Mouse (Mus musculus) heart, postnatal 0 days (tissue): ENCODE data around the gene Fgfr2. TPM values are rescaled to one million over a fixed set of nuclear protein-coding genes. Genes with fewer than 3 reads are reported as not detected.

Source experiments
- ATAC-seq: fragments of 200-750 bp; cut with Nextera tagmentation; 2 replicates; pipeline ENCODE4 v1.8.0; 2017; ENCODE audit warnings: low read depth, moderate number of reproducible peaks, moderate library complexity; ENCODE audit not compliant: insufficient read depth
- DNase-seq: peaks from one replicate; pipeline ENCODE4 v3.0.0-alpha.2; 2016; ENCODE audit warnings: low spot score
- H3K27ac ChIP-seq: fragments of 300-500 bp; sonication (generic); 2 replicates; pipeline ENCODE4 v1.5.1; 2014; ENCODE audit warnings: low read depth, mild to moderate bottlenecking
- H3K27me3 ChIP-seq: fragments of 300-500 bp; sonication (generic); 2 replicates; pipeline ENCODE4 v1.6.1; 2014; ENCODE audit warnings: low read length, mixed read lengths; ENCODE audit not compliant: control insufficient read depth, insufficient read depth
- H3K36me3 ChIP-seq: fragments of 300-500 bp; sonication (generic); replicated peaks from 2 replicates; pipeline ENCODE4 v1.6.1; 2014; ENCODE audit warnings: low read length, mixed read lengths; ENCODE audit not compliant: control insufficient read depth, insufficient read depth
- H3K4me1 ChIP-seq: fragments of 300-500 bp; sonication (generic); 2 replicates; pipeline ENCODE4 v1.6.1; 2014; ENCODE audit warnings: antibody characterized with exemption; ENCODE audit not compliant: control insufficient read depth, insufficient read depth
- H3K4me2 ChIP-seq: fragments of 300-500 bp; sonication (generic); 2 replicates; pipeline ENCODE4 v1.6.1; 2014; ENCODE audit warnings: low read depth, mild to moderate bottlenecking, low read length, moderate library complexity
- H3K4me3 ChIP-seq: fragments of 300-500 bp; sonication (generic); 2 replicates; pipeline ENCODE4 v1.5.1; 2014; ENCODE audit warnings: low read depth, low read length
- H3K9ac ChIP-seq: fragments of 300-500 bp; sonication (generic); replicated peaks from 2 replicates; pipeline ENCODE4 v1.6.1; 2014; ENCODE audit warnings: low read depth, low read length, mixed read lengths
- H3K9me3 ChIP-seq: fragments of 300-500 bp; sonication (generic); replicated peaks from 2 replicates; pipeline ENCODE4 v1.6.1; 2016; ENCODE audit warnings: low read length; ENCODE audit not compliant: control insufficient read depth
- CTCF ChIP-seq: IDR thresholded peaks from 2 replicates; pipeline ENCODE4 v1.5.1; 2016; ENCODE audit warnings: antibody characterized with exemption, control low read depth, low read depth
- EP300 ChIP-seq: IDR thresholded peaks from 2 replicates; pipeline ENCODE4 v1.6.1; 2016; ENCODE audit warnings: antibody characterized with exemption, low read depth
- WGBS: fragments of 180-500 bp; shearing (Covaris S2); extraction: QIAGEN DNeasy Blood & Tissue Kit; methylation state at CpG from one replicate; pipeline ENCODE4 v1.1.7; 2014; 5-methylcytosine and 5-hydroxymethylcytosine counted together
- polyA plus RNA-seq: library from polyadenylated mRNA; unstranded; fragments of >200 nt; fragmentation: Nextera tagmentation; extraction: Ambion mirVana; gene quantifications from 2 replicates; pipeline ENCODE4 v1.2.1, GENCODE M21; 2015
- total RNA-seq: library from RNA; depleted of rRNA; stranded (reverse); fragments of >200 nt; gene quantifications from 2 replicates; pipeline ENCODE4 v1.2.3, GENCODE M21; 2014; ENCODE audit warnings: low replicate concordance

Fgfr2 gene
- total and polyA plus RNA-seq, 2 experiments from 2014 or later, result 3.8 to 11.5 TPM

DNA sequence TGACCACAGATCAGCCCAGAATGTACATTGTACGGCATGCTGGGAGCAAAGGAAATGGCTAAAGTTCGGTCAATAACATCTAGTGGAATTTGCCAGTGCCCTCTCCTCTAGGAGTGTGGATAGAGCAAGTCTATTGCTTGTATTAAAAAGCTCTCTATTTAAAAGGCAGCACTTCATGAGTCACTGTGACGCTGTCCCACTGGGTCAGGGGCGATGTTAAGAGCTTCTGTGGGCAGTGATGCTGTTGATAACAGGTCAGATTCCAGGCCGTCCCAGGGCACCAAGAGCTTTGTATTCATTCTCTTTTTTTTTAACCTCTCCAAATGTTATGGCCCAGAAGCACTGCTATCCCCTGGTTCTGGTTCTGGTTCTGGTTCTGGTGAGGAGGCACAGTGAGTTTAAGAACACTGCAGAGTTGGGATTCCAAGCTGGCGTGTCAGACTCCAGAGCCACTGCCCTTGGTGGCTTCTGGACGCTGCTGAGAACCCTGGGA, 2366.8 kb downstream of the Fgfr2 start:
- ATAC-seq (0 out of 2 replicates have a peak, but pooled peaks have one; percentile 24), DNase-seq (no peak)
- no peak overlapping the region for H3K4me2 ChIP-seq
- TF ChIP-seq CTCF, result no peak
- no peak for TF ChIP-seq EP300
- no peak overlapping the region for H3K4me3 ChIP-seq
- H3K9me3 ChIP-seq, result no peaks in the 10 kb centered on the region
- H3K36me3 ChIP-seq, result peaks cover 62% of the 10 kb centered on the region
- WGBS, result 39% methylated on average over 7 of the region's 7 CpGs
- H3K27me3 ChIP-seq, result no peaks in the 10 kb centered on the region
- H3K4me1 ChIP-seq, result peaks cover 15% of the 10 kb centered on the region
- no peak overlapping the region for H3K9ac ChIP-seq
- H3K27ac ChIP-seq, result peak overlapping the region; percentile 71

GRCm38 (mm10) chr7:130754790-130755189, 2368.4 kb downstream of the Fgfr2 start:
- 72% methylated on average over 2 of the region's 2 CpGs for WGBS
- TF ChIP-seq EP300 (no peak), CTCF (peak; percentile 65)
- ATAC-seq, result peak; percentile 58; the same call in 1 of the 2 replicates
- H3K9me3 ChIP-seq, result no peaks in the 10 kb centered on the region
- H3K4me1 ChIP-seq, result peaks cover 19% of the 10 kb centered on the region
- DNase-seq, result peak; percentile 54
- H3K9ac ChIP-seq, result no peak overlapping the region
- no peak overlapping the region; the same call in 1 of the 2 replicates for H3K27ac ChIP-seq
- no peaks in the 10 kb centered on the region for H3K27me3 ChIP-seq
- no peak overlapping the region for H3K4me3 ChIP-seq
- H3K36me3 ChIP-seq, result peaks cover 60% of the 10 kb centered on the region
- H3K4me2 ChIP-seq, result no peak overlapping the region

DNA sequence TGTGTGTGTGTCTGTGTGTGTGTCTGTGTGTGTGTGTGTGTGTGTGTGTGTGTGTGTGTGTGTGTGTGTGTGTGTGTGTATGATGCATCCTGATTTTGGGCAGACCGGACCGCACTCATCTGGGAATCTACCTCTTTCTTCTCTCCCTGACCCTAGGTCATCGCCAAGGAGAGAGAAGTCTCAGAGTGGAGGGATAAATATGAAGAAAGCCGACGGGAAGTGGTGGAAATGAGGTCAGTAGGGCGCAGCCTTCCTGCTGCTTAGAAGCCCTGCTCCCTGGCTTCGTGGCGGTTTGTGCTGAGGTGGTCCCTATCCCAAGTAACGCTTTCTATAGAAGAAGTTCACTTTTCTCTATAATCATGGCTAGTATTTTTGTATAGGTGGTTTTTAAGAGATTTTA, 2371.5 kb downstream of the Fgfr2 start:
- DNase-seq (no peak), ATAC-seq (no peak)
- H3K4me2 ChIP-seq, result no peak overlapping the region
- H3K9ac ChIP-seq, result no peak overlapping the region
- TF ChIP-seq EP300 (no peak), CTCF (no peak)
- peaks cover 15% of the 10 kb centered on the region for H3K4me1 ChIP-seq
- H3K27me3 ChIP-seq, result no peaks in the 10 kb centered on the region
- no peak overlapping the region for H3K27ac ChIP-seq
- WGBS, result 67% methylated on average over 9 of the region's 9 CpGs
- H3K4me3 ChIP-seq, result no peak overlapping the region
- no peaks in the 10 kb centered on the region for H3K9me3 ChIP-seq
- H3K36me3 ChIP-seq, result peaks cover 58% of the 10 kb centered on the region

GRCm38 (mm10) chr7:130750752-130751490, 2372.2 kb downstream of the Fgfr2 start:
- DNase-seq (no peak), ATAC-seq (no peak)
- Histone ChIP-seq H3K27ac (no peak overlapping the region), H3K4me1 (0 out of 2 replicates have a peak, but pooled peaks cover 9% of the 10 kb centered on the region), H3K4me3 (no peak overlapping the region), H3K36me3 (peaks cover 65% of the 10 kb centered on the region), H3K9me3 (no peaks in the 10 kb centered on the region), H3K4me2 (no peak overlapping the region), H3K9ac (no peak overlapping the region), H3K27me3 (no peaks in the 10 kb centered on the region)
- WGBS, result 50% methylated on average over 17 of the region's 17 CpGs
- TF ChIP-seq EP300 (no peak), CTCF (no peak)

DNA sequence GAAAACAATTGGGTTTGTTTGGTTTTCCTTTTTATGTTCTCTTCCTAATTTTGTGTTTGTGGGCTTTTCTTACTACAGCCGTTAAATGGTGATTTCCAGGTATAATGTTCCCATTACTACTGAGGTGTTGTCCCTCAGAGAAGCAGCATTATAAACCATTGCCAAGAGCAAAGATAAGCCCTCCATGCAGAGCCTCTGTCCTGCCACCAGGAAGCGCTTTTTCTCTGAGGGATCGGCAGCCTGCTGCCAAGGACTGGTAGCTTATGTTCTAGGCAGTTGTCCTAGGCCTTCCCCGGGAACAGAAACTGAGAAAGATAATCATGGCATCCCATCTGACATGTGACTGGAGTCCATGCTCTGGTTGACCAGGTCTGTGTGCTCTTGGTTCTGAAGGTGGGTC, 2374.0 kb downstream of the Fgfr2 start:
- Histone ChIP-seq H3K4me3 (no peak overlapping the region), H3K27me3 (no peaks in the 10 kb centered on the region), H3K9ac (no peak overlapping the region), H3K36me3 (peaks cover 79% of the 10 kb centered on the region), H3K4me2 (no peak overlapping the region), H3K27ac (no peak overlapping the region), H3K9me3 (no peaks in the 10 kb centered on the region), H3K4me1 (0 out of 2 replicates have a peak, but pooled peaks cover 4% of the 10 kb centered on the region)
- DNase-seq (no peak), ATAC-seq (no peak)
- peak; percentile 25; the same call in 1 of the 2 replicates for TF ChIP-seq CTCF
- TF ChIP-seq EP300, result no peak
- WGBS, result 67% methylated on average over 4 of the region's 4 CpGs
